Mouse (Mus musculus): ENCODE results near the gene Brd4.

The Brd4 gene

GRCm38 (mm10) chr17:32172485-32172884 is 112.0 kb downstream of the Brd4 start:
- no peak for DNase-seq (ENCODE audit: low read depth, low spot score)

GRCm38 (mm10) chr17:32169518-32170225 is 114.8 kb downstream of the Brd4 start:
- no peak for DNase-seq (ENCODE audit: low read depth, low spot score)

- no peak for DNase-seq (ENCODE audit: low read depth, low spot score)
These were observed 117.8 kb downstream of the Brd4 start, which contains the start of gene Notch3 for GRCm38 (mm10) chr17:32166687-32167086. Gene Notch3, minus strand, starts transcription at chr17:32166852.

GRCm38 (mm10) chr17:32165803-32166595 is 118.5 kb downstream of the Brd4 start:
- DNase-seq (ENCODE audit: low read depth, low spot score) = no peak

GRCm38 (mm10) chr17:32165266-32165802 is 119.2 kb downstream of the Brd4 start:
- no peak for DNase-seq (ENCODE audit: low read depth, low spot score)

GRCm38 (mm10) chr17:32164780-32165179 is 119.7 kb downstream of the Brd4 start:
- DNase-seq (ENCODE audit: low read depth, low spot score) = no peak

- no peak for DNase-seq (ENCODE audit: low read depth, low spot score)
These were observed 120.4 kb downstream of the Brd4 start for GRCm38 (mm10) chr17:32163910-32164650.

- no peak for DNase-seq (ENCODE audit: low read depth, low spot score)
These were observed 122.2 kb downstream of the Brd4 start for GRCm38 (mm10) chr17:32162112-32162850.

GRCm38 (mm10) chr17:32160882-32161281 is 123.6 kb downstream of the Brd4 start:
- no peak for DNase-seq (ENCODE audit: low read depth, low spot score)

- DNase-seq (ENCODE audit: low read depth, low spot score) = no peak
These were observed 125.7 kb downstream of the Brd4 start for GRCm38 (mm10) chr17:32158841-32159240.

GRCm38 (mm10) chr17:32146718-32147117 is 137.8 kb downstream of the Brd4 start:
- no peak for DNase-seq (ENCODE audit: low read depth, low spot score)
